Mouse (Mus musculus) heart, adult 9 months (tissue): ENCODE results near the gene Tspan9.
A peak's percentile ranks its signal among the peaks of the same experiment; 100 is the strongest.

Experiments
- DNase-seq, 2 experiments: peaks; one replicate each; pipeline ENCODE4 v3.0.0; 2022; ENCODE audit warnings: low spot score in 2 of 2

The Tspan9 gene

GRCm38 (mm10) chr6:128036597-128036996, 106.8 kb downstream of the Tspan9 start:
- no peak for DNase-seq

DNA sequence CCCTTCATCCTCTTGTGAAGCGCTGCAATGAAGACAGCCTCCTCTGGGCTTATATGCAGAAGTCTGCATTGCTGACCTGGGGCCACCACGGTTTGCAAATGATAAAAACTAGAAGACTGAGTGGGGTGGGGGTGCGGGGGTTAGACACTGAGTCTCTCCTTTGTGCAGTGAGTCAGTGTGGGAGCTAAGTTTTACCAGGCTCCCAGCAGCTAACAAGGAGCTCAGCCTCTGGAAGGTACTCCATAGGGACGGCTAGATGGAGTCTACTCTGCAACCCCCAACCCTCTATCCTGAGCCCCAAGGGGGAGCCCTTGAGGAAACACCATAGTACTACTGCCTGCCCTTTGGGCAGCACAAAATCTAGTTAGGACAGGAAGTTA, 107.5 kb downstream of the Tspan9 start:
- DNase-seq = no peak

- peak; percentile 24 to 33 for DNase-seq
Measured at GRCm38 (mm10) chr6:128035250-128035929, 108.0 kb downstream of the Tspan9 start.

DNA sequence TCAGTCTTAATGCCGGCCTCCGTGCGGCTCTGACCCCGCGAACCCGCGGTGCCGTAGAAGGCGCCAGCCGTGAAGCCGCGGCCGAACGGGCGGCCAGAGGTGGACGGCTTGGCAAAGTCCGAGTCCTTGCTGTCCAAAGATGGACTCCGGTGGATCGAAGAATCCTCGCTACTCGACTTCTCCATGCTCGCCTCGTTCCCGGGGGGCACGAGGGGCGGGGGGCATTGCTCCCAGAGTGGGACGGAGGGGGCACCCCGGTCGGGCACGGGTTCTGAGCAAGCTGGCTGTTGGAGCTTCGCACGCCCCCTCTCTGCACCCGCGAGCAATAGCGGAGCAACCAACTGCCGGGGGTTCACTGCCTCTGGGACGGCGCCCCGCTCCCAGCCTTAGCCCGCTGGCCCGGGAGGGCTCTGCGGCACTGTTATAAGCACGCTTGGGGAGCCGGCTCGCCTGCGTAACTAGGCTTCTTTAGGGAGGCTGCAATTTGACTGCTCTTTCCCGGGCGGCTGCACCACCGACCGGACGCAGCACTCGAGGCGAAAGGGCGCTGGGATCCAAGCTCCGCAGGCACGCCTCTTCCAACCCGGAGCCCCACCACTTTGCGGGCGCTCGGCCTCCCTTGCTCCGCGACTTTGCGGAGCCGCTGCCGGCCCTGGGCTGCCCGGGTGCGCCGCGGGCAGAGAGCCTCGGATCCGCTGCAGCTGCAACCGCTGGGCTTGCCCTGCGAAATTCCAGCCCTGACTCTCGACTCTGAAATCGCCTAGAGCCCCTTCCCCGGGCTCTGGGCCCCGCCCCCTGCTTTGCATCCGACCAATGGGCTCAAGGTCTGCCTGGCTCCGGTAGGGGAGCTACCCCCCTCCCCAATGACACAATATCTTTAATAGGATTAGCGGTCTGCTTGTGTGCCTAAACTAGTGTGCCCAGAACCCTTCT, 108.8 kb downstream of the Tspan9 start:
- DNase-seq = peak; percentile 68 to 69

DNA sequence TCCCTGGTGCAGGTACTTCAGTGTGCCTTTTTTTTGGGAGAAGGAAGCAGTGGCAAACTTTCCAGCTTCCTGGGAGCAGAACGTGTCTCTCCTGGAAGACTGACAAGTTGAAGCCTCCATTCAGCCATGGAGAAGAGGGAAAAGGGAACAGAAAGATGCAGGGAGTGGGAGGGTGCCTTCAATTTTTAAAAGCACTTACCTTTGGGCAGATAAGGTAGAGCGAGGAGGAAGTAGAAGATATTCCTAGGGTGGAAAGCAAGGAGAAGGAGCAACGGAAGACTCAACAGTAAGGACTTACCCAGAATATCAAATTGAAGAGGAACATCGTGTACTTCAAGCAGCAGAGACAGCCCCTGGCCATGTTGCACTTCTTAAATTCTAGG, 109.5 kb downstream of the Tspan9 start:
- no peak for DNase-seq

DNA sequence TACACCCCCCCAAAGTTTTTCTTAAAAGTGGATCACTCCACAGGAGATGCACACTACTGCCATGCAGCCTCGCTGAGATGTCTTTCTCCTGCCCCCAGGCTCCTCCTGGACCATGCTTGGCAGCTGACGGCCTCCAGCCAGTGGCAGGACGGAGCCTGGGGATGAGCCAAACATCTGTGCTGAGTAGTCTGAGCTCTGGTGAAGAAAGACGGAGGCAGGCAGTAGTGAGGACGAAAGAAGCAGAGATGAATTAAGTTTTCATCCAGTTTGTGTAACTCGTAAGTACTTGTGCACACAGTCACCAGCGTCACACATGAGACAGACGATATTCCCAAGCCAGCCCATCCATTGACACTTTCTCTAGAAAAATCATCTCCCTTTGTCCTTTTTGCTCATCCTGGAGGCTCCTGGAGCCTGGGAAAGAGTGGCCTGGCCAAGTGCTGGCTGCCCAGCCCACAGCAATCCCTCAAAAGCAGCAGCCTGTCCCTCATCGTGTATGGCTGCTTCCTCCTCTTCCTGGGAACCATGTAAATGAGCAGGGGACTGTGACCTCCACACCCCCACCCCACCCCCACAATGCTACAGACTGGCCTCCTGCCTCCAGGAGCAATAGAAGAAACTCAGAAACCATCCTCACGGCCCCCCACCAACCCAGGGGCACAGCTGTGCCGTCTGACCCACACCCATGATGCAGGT, 110.1 kb downstream of the Tspan9 start:
- peak; percentile 44 to 46 for DNase-seq

DNA sequence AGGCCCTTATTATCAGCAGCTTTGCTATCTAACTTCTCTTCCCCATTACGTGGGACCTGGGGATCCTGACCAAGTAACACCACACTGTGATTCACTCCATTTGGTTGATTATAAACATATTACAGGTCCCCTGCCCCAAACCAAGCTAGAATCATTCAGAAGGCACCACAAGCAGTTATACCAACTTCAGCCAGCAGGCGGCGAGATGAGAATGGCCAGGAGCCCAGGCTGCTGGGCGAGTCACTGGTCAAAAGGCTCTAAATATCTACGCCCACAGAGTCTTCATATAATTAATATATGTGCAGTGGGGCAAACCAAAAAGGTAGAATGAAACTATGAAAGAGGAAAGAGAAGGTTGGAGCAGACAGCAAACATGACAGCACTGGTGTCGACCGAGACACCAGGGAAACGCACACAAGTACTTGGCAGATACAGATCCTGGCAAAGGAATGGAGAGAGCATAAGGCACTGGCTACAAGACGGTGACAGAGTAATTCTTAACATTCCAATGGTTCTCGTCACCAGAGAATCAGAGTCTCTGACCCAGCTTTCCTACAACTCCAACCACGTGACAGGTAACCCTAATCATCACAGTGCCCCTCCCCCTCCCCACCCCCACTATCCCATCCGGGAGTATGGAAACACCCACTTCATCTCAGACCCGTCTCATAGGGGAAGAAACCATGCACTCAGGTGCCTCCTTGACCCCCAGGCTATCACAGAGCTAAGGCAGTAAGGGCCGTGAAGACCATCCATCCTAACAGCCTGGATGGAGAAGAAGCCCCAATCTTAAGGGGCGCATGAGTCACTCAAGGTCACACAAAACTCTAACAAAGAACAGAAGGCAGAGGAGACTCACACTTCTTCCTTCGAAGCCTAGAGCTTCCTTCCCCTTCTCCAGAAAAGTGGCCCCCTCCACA, 110.9 kb downstream of the Tspan9 start:
- DNase-seq = peak; percentile 46 to 81

GRCm38 (mm10) chr6:128031584-128031983, 111.8 kb downstream of the Tspan9 start:
- no peak for DNase-seq

DNA sequence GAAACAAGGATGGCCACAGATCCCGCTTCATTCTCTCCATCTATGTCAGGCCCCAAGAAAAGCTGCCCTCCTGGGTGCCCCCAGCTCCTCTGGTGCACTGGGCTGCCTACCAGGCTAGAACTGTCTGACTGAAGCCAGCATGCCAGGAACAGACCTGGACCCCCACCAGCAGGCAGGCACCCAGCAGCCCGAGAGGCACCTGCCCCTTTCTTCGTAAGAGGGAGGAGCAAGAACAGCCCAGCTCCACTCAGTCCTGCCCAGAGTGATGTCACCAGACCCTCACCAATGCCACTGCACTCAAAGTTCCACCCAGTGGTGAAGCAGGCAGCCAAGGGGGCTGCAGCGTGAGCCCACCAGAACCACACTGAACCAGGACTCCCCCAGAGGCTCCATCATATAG, 112.3 kb downstream of the Tspan9 start:
- no peak for DNase-seq

GRCm38 (mm10) chr6:128030475-128030874, 112.9 kb downstream of the Tspan9 start:
- DNase-seq = no peak

DNA sequence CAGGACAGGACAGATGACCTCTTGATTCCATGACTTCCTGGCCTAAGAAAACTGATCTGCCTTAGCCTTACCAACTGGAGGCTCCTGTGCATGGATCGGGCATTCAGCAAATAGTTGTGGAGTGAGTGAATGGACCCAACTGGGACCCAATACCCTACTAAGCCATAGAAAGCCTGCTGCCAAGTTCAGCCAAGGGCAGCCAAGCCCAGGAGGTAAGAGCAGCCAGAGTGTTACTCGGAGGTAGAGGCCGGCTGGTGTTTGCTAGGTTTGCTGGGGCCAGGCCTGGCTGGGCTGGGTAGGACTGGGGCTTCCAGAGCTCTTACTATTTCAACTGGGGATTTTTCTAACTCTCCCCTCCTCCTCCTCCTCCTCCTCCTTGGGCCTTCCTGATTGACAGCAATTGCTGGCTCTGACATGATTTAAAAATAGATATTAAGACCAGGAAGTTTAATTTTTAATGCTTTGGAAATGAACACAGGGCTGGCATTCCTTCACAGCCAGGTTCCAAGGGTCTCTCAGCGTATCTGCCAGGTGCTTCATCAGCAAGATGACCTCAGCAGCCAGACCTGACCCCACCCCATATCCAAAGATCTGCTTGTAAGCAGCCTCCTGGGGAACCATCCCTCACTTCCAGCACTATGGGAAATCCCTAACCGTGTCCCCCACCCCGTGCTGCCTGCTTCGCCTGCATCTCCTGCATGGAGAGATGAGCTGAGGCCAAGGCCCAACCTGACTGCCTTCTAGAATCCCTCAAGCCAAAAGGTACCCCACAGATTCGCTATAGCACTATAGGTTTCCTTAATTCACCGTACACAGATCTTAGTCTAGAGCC, 113.7 kb downstream of the Tspan9 start:
- no peak for DNase-seq

GRCm38 (mm10) chr6:128028116-128028940, 115.1 kb downstream of the Tspan9 start:
- DNase-seq = no peak

- DNase-seq = no peak
Measured at GRCm38 (mm10) chr6:128025997-128026396, 117.4 kb downstream of the Tspan9 start.

GRCm38 (mm10) chr6:128025581-128025980, 117.8 kb downstream of the Tspan9 start:
- no peak for DNase-seq

DNA sequence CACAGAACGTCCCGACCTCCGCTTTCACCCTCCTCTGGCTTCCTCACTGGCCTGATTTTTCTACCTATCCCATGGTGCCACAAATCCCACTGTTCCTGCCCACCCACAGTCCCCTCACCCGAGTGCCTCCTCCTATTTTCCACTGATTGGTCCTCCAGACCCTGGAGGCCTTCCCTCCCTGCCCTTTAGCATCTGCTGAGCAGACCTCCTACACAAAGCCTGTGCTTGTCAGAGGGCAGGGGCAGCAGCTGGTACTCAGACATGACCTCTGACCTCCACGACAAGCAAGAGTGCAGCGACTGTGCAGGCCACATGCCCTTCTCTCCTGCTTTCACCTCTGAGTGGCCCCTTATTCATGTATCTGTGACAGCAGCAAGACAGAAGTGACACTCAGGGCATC, 121.2 kb downstream of the Tspan9 start:
- no peak for DNase-seq

- no peak for DNase-seq
Measured at GRCm38 (mm10) chr6:128021931-128022202, 121.5 kb downstream of the Tspan9 start.

DNA sequence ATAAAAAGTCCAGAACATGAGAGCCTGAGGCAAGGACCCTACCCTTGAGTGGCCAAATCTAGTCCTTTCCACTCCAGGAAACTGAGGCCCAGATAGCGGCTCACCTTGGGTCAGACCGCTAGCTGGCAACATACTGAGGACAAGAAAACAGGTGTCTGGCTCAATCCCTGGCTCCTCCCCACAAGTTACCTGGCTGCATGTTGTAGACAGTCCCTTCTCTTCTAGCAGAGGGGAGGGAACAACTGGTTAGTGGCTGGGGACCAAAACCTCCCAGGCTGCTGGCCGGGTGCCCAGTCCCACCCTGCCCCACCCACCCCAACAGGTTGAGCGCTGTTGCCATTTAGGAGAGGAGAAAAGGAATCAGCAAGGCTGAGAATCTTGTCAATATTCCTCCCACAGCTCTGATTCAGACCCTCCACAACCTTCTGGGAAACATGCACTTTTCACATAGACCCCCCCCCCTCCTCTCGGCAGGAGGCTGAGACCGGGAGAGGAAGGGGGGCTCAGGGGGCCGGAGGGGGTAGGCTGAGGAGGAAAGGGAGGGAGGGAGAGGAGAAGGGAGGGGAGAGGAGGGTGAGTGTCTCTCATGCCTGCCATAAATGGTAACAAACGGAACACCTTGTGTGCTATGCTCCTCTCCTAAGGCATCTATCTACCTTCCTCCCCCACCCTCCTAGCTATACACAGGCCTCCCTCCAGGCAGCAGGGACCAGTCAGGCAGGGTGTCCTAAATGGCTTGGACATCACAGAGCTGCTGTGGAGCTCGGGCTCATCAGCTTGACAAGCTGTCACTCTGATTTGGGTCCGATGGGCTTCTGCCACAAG, 122.1 kb downstream of the Tspan9 start:
- DNase-seq = no peak

DNA sequence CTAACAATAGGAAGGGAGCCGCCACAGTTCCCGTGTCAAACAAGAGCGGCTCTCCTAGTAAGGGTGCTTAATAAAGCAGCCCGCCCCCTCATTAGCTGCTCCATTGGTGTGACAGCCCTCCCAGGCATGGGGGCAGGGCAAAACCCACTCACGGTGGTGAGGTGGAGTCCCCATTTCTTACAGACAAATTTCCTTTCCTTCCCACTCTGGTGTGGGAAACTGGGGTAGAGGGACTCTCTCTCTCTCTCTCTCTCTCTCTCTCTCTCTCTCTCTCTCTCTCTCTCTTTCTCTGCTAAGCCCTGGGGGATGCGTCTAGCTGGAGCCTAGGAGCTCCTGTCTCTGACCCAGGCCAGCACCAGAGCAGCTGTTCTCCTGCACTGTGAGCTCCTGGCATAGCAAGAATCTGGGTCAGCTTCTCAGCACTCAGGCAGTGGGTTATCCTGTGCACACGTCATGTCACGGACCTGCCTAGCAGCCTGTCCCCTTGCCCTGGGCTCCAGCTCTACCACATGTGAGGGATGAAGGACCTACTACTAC, 122.8 kb downstream of the Tspan9 start:
- no peak for DNase-seq

GRCm38 (mm10) chr6:128020053-128020452, 123.3 kb downstream of the Tspan9 start:
- DNase-seq = no peak
